Mouse (Mus musculus) liver, embryonic 13.5 days (tissue): ENCODE results near the gene Rps28. TPM values are rescaled to one million over a fixed set of nuclear protein-coding genes. Genes with fewer than 3 reads are reported as not detected.
A peak's percentile ranks its signal among the peaks of the same experiment; 100 is the strongest.

ENCODE experiments used
- ATAC-seq: fragments of 200-750 bp; cut with Nextera tagmentation; 2 replicates; pipeline ENCODE4 v1.8.0; 2017; ENCODE audit warnings: low read depth, mild to moderate bottlenecking, moderate number of reproducible peaks, moderate library complexity
- DNase-seq: peaks from one replicate; pipeline ENCODE4 v3.0.0; 2022
- H3K27ac ChIP-seq: fragments of 300-500 bp; sonication (generic); 2 replicates; pipeline ENCODE4 v1.5.1; 2015; ENCODE audit warnings: moderate library complexity, mild to moderate bottlenecking, inconsistent platforms
- H3K27me3 ChIP-seq: fragments of 300-500 bp; sonication (generic); 2 replicates; pipeline ENCODE4 v1.6.1; 2015; ENCODE audit warnings: mild to moderate bottlenecking, inconsistent platforms
- H3K36me3 ChIP-seq: fragments of 300-500 bp; sonication (generic); 2 replicates; pipeline ENCODE4 v1.6.1; 2015; ENCODE audit warnings: mild to moderate bottlenecking, inconsistent platforms
- H3K4me1 ChIP-seq: fragments of 300-500 bp; sonication (generic); replicated peaks from 2 replicates; pipeline ENCODE4 v1.6.1; 2015; ENCODE audit warnings: inconsistent platforms
- H3K4me2 ChIP-seq: fragments of 300-500 bp; sonication (generic); 2 replicates; pipeline ENCODE4 v1.6.1; 2015; ENCODE audit warnings: inconsistent platforms, mild to moderate bottlenecking, moderate library complexity
- H3K4me3 ChIP-seq: fragments of 300-500 bp; sonication (generic); replicated peaks from 2 replicates; pipeline ENCODE4 v1.5.1; 2015; ENCODE audit warnings: mild to moderate bottlenecking, inconsistent platforms
- H3K9ac ChIP-seq: fragments of 300-500 bp; sonication (generic); 2 replicates; pipeline ENCODE4 v1.6.1; 2015; ENCODE audit warnings: mild to moderate bottlenecking, inconsistent platforms
- H3K9me3 ChIP-seq: fragments of 300-500 bp; sonication (generic); replicated peaks from 2 replicates; pipeline ENCODE4 v1.6.1; 2016; ENCODE audit warnings: inconsistent platforms
- WGBS: fragments of 180-500 bp; shearing (Covaris S2); methylation state at CpG from one replicate; pipeline ENCODE4 v1.1.7; 2015; ENCODE audit not compliant: insufficient replicate concordance; 5-methylcytosine and 5-hydroxymethylcytosine counted together
- polyA plus RNA-seq: library from polyadenylated mRNA; unstranded; fragments of >200 nt; fragmentation: Nextera tagmentation; extraction: Ambion mirVana; gene quantifications from 2 replicates; pipeline ENCODE4 v1.2.1, GENCODE M21; 2015

The Rps28 gene
- polyA plus RNA-seq, 1 experiment from 2014 or later, result 696 TPM

DNA sequence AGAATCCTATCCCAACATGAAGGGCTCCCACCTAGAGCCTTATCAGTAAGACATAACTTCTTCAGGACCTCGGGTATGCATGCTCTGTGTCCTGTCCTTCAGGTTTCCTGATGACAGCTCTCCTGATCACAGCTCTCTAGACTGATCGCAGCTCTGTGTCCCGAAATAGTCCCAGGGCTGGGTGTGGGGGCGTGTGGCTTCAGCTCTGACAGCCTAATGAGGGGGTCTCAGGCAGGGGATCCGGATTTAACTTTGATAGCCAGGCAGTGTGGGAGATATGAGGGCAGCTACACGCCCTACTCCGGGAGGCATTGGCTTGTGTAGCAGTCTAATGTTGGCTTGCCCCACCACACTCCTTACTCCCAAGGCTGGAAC lies 13.2 kb downstream of the Rps28 start:
- Histone ChIP-seq H3K27me3 (peaks cover 20% of the 10 kb centered on the region), H3K4me1 (peaks cover 32% of the 10 kb centered on the region), H3K4me2 (peak overlapping the region; percentile 81), H3K36me3 (no peaks in the 10 kb centered on the region), H3K4me3 (peak overlapping the region; percentile 58), H3K9ac (peak overlapping the region; percentile 62; the same call in 1 of the 2 replicates), H3K9me3 (no peaks in the 10 kb centered on the region), H3K27ac (peak overlapping the region; percentile 8; the same call in 1 of the 2 replicates)
- WGBS, result 4% methylated on average over 7 of the region's 7 CpGs
- no peak for ATAC-seq
- DNase-seq, result no peak

DNA sequence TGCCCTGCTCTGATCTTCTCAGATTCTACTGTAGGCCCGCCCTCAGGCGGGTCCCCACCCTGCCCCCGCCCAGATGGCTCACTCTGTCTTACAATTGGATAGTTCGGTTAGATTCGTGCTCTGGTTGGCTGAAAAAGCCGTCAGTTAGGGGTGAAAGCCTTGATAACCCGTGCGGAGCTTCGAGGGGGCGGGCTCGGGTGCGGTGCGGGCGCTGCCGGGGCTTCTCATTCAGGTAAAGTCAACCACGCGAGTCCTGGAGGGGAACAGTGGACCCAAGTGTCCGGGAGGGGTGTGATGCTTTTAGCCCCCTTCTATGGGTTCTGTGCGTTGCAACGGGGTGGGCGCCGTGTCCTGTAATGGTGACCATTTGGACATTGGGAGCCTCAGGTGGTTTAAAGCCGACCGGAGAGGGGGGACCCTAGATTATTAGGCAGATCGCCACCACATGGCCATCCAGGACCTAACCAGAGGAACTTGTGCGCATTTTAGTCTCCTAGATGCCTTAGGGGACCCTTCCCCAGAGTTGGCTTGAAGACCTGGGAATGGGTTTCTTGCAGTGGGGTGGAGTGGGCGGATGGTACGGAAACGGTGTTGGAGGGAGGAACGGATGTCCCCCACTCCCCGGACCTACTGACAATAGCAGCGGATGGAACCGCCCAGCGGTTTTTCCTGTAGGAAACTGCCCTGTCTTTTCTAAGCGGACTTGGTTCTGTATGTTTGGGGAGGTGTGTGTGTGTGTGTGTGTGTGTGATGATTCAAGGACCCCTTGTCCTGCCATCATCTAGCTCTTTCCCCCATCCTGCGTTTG lies 13.8 kb downstream of the Rps28 start, which contains the start of gene Kank3:
Gene Kank3 (plus strand): TSS at position 186 of the 808 bp plus-strand sequence.
- Histone ChIP-seq H3K4me1 (peaks cover 29% of the 10 kb centered on the region), H3K4me3 (peak within 1 kb of the TSS; percentile 58), H3K9ac (peak within 1 kb of the TSS; percentile 62), H3K36me3 (no peaks in the 10 kb centered on the region), H3K9me3 (no peaks in the 10 kb centered on the region), H3K27ac (peak within 1 kb of the TSS; percentile 8; the same call in 1 of the 2 replicates), H3K4me2 (peak within 1 kb of the TSS; percentile 81), H3K27me3 (peaks cover 20% of the 10 kb centered on the region)
- DNase-seq (peak; percentile 89), ATAC-seq (peak; percentile 97)
- under 1% methylated on average over 36 of the region's 36 CpGs for WGBS

DNA sequence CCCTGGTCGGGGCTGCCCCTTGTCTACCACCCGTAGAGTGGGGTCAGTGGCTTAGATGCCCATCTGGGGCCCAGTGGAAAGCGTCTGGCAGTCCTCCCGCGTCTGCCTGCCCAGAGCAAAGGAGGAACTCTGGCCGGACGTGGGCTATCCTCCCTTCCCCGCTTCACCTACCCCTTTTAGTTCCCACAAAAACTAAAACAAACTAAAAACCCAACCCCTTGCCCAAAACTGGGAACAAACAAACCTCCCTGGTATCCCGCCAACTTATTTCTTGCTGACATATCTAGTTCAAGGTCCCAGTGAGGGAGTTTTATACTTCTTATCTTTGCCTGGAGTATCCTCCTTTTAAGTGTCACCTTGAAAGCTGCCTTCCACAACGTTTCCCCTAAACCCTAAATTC lies 16.2 kb downstream of the Rps28 start:
- no peak overlapping the region for H3K9ac ChIP-seq
- peaks cover 19% of the 10 kb centered on the region for H3K27me3 ChIP-seq
- H3K27ac ChIP-seq, result no peak overlapping the region
- no peak overlapping the region for H3K4me2 ChIP-seq
- WGBS, result 10% methylated on average over 10 of the region's 10 CpGs
- no peak for ATAC-seq
- H3K9me3 ChIP-seq, result no peaks in the 10 kb centered on the region
- no peak for DNase-seq
- no peak overlapping the region for H3K4me3 ChIP-seq
- H3K4me1 ChIP-seq, result peaks cover 34% of the 10 kb centered on the region
- H3K36me3 ChIP-seq, result no peaks in the 10 kb centered on the region

- Histone ChIP-seq H3K4me3 (no peak overlapping the region), H3K27me3 (peaks cover 18% of the 10 kb centered on the region), H3K27ac (no peak overlapping the region), H3K36me3 (no peaks in the 10 kb centered on the region), H3K4me1 (peaks cover 30% of the 10 kb centered on the region), H3K9ac (no peak overlapping the region), H3K9me3 (no peaks in the 10 kb centered on the region), H3K4me2 (no peak overlapping the region)
- 46% methylated on average over 8 of the region's 9 CpGs for WGBS
- no peak for ATAC-seq
- DNase-seq, result no peak
These were observed 17.0 kb downstream of the Rps28 start for GRCm38 (mm10) chr17:33807181-33807888.

DNA sequence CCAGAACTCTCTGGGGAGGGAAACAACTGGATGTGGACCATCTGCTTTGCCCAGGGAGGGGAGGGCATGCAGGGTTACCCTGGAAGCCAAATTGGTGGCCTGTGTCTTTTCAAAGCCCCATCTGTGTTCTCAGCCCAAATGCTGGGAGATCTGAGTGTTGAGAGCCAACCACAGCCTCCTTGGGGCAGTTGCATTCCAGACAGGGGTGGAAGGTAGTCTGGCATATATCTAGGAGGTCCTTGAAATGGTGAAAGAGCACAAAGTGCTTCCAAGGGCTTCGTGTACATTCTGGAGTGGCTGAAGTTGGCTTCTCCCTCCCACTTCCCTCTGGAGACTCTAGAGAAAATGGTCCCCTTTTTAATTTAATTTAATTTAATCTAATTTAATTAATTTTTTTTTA lies 19.6 kb downstream of the Rps28 start:
- H3K27ac ChIP-seq, result no peak overlapping the region
- no peak overlapping the region for H3K4me2 ChIP-seq
- H3K4me1 ChIP-seq, result peaks cover 13% of the 10 kb centered on the region
- no peaks in the 10 kb centered on the region for H3K9me3 ChIP-seq
- no peak overlapping the region for H3K4me3 ChIP-seq
- no peak overlapping the region for H3K9ac ChIP-seq
- ATAC-seq (no peak), DNase-seq (no peak)
- 46% methylated on average over 1 of the region's 1 CpGs for WGBS
- no peaks in the 10 kb centered on the region for H3K36me3 ChIP-seq
- peaks cover 7% of the 10 kb centered on the region; the same call in 1 of the 2 replicates for H3K27me3 ChIP-seq

DNA sequence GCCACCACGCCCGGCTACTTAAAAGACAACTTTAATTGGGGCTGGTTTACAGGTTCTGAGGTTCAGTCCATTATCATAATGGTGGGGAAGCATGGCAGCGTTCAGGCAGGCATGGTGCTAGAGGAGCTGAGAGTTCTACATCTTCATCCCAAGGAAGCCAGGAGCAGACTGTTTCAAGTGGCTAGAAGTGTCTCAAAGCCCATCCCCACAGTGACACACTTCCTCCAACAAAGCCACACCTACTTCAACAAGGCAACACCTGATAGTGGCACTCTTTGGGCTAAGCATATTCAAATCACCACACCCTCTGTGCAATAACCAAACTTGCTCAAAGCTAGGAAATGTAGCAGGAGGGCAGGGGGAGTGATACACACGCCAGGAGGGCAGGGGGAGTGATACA lies 20.2 kb downstream of the Rps28 start:
- Histone ChIP-seq H3K27me3 (peaks cover 7% of the 10 kb centered on the region; the same call in 1 of the 2 replicates), H3K27ac (no peak overlapping the region), H3K4me2 (no peak overlapping the region), H3K9me3 (no peaks in the 10 kb centered on the region), H3K4me3 (no peak overlapping the region), H3K4me1 (peaks cover 13% of the 10 kb centered on the region), H3K36me3 (no peaks in the 10 kb centered on the region), H3K9ac (no peak overlapping the region)
- DNase-seq (no peak), ATAC-seq (peak; percentile 43; the same call in 1 of the 2 replicates)
- 50% methylated on average over 4 of the region's 4 CpGs for WGBS

DNA sequence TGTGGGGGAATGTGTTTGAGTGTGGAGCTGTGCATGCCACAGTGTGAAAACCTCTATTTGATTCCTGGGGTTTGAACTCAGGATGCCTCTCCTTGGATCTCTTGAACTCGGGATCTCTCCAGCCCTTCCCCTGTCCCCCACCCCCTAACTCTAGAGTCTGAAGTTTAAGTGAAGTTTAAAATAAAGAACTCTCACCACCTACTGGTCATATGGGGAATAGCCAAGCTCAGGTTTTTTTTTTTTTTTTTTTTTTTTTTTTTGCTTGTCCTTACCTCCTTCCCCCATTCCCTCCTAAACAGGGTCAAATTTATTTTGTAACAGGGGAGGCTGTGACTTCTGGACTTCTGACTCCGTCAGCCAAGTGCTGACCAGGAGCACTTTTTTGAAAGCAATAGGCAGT lies 22.1 kb downstream of the Rps28 start:
- H3K4me3 ChIP-seq, result no peak overlapping the region
- peaks cover 5% of the 10 kb centered on the region; the same call in 1 of the 2 replicates for H3K27me3 ChIP-seq
- no peak for DNase-seq
- H3K36me3 ChIP-seq, result no peaks in the 10 kb centered on the region
- no peak overlapping the region for H3K9ac ChIP-seq
- no peak overlapping the region for H3K4me2 ChIP-seq
- H3K9me3 ChIP-seq, result no peaks in the 10 kb centered on the region
- ATAC-seq, result no peak
- H3K4me1 ChIP-seq, result peaks cover 8% of the 10 kb centered on the region
- no peak overlapping the region for H3K27ac ChIP-seq
- WGBS, result 3% methylated on average over 2 of the region's 2 CpGs

- no peak overlapping the region for H3K27ac ChIP-seq
- H3K4me1 ChIP-seq, result peaks cover 3% of the 10 kb centered on the region
- no peak overlapping the region for H3K4me3 ChIP-seq
- H3K4me2 ChIP-seq, result no peak overlapping the region
- H3K36me3 ChIP-seq, result no peaks in the 10 kb centered on the region
- H3K9me3 ChIP-seq, result no peaks in the 10 kb centered on the region
- no peak overlapping the region for H3K9ac ChIP-seq
- DNase-seq (no peak), ATAC-seq (no peak)
- H3K27me3 ChIP-seq, result no peaks in the 10 kb centered on the region
- 28% methylated on average over 1 of the region's 1 CpGs for WGBS
These were observed 25.1 kb downstream of the Rps28 start for GRCm38 (mm10) chr17:33799277-33799676.

- Histone ChIP-seq H3K36me3 (no peaks in the 10 kb centered on the region), H3K4me3 (no peak overlapping the region), H3K9me3 (no peaks in the 10 kb centered on the region), H3K27ac (no peak overlapping the region), H3K9ac (no peak overlapping the region), H3K27me3 (0 out of 2 replicates have a peak, but pooled peaks cover 3% of the 10 kb centered on the region), H3K4me1 (no peaks in the 10 kb centered on the region; the same call in 1 of the 2 replicates), H3K4me2 (no peak overlapping the region)
- DNase-seq, result no peak
- 51% methylated on average over 3 of the region's 3 CpGs for WGBS
- no peak for ATAC-seq
These were observed 26.1 kb downstream of the Rps28 start for GRCm38 (mm10) chr17:33798306-33798705.

DNA sequence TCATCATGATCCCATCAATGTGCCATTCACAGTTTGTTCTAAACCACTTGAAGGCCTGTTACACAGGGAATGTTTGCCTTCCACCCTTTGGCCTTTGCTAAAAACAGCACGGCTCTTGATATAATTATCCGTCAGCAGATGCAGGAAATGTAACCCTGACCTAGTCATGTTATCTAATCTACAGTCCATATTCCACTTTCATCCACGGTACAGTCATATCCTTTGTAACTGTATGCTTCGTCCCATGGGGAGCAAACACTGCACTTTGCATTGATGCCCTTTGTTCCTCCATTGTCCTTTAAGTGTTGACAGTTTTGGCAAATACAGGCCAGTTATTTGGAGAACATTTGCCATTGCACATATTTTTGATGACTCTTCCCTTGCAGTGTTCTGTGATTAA lies 35.6 kb downstream of the Rps28 start:
- 0 out of 2 replicates have a peak, but pooled peaks cover 4% of the 10 kb centered on the region for H3K4me1 ChIP-seq
- ATAC-seq (no peak), DNase-seq (no peak)
- no peaks in the 10 kb centered on the region for H3K36me3 ChIP-seq
- no peak overlapping the region for H3K9ac ChIP-seq
- H3K27ac ChIP-seq, result no peak overlapping the region
- no peak overlapping the region for H3K4me2 ChIP-seq
- H3K4me3 ChIP-seq, result no peak overlapping the region
- 22% methylated on average over 4 of the region's 4 CpGs for WGBS
- H3K27me3 ChIP-seq, result peaks cover 19% of the 10 kb centered on the region; the same call in 1 of the 2 replicates
- no peaks in the 10 kb centered on the region for H3K9me3 ChIP-seq

GRCm38 (mm10) chr17:33786375-33786774 lies 38.0 kb downstream of the Rps28 start:
- no peak overlapping the region for H3K4me2 ChIP-seq
- H3K4me3 ChIP-seq, result no peak overlapping the region
- H3K27ac ChIP-seq, result no peak overlapping the region
- 0 out of 2 replicates have a peak, but pooled peaks cover 11% of the 10 kb centered on the region for H3K27me3 ChIP-seq
- 77% methylated on average over 18 of the region's 18 CpGs for WGBS
- DNase-seq (no peak), ATAC-seq (no peak)
- H3K9ac ChIP-seq, result no peak overlapping the region
- H3K36me3 ChIP-seq, result no peaks in the 10 kb centered on the region
- H3K9me3 ChIP-seq, result no peaks in the 10 kb centered on the region
- H3K4me1 ChIP-seq, result peaks cover 17% of the 10 kb centered on the region
